Mouse (Mus musculus) lung, postnatal 0 days (tissue): ENCODE data around the gene Dhx35.

ENCODE experiments used
- CTCF ChIP-seq: IDR thresholded peaks from 2 replicates; pipeline ENCODE4 v1.5.1; 2016; ENCODE audit warnings: antibody characterized with exemption, mild to moderate bottlenecking
- EP300 ChIP-seq: IDR thresholded peaks from 2 replicates; pipeline ENCODE4 v1.6.1; 2016; ENCODE audit warnings: antibody characterized with exemption, mild to moderate bottlenecking, control low read depth

- TF ChIP-seq CTCF (peak; percentile 93), EP300 (no peak)
These were observed 26.8 kb upstream of the Dhx35 start, which contains the start of gene Fam83d for GRCm38 (mm10) chr2:158767742-158768339.
